Mouse (Mus musculus) erythroblast, adult 5-6 weeks (primary cell): ENCODE results near the gene Crygb. TPM values are rescaled to one million over a fixed set of nuclear protein-coding genes. Genes with fewer than 3 reads are reported as not detected.

ENCODE experiments used
- total RNA-seq, 2 experiments: library from RNA; stranded (forward) in 1 of 2; stranded (reverse) in 1 of 2; fragments of 150-400 nt in 1 of 2; fragments of 200-764, 138-1000 nt in 1 of 2; gene quantifications; 2 replicates each; pipeline versions ENCODE4 v1.2.3 to v1.2.4; 2015 to 2017; ENCODE audit warnings: low replicate concordance in 2 of 2

Crygb gene
- total RNA-seq, 2 experiments from 2014 or later = not detected

Other genes starting within 250 kb of the Crygb start
- 6.5 and 7.5 TPM in 2 replicates for gene Plekhm3, start 125.5 kb downstream of the Crygb start, total RNA-seq (2015; ENCODE audit: low replicate concordance)
- gene Plekhm3, start 125.5 kb downstream of the Crygb start, total RNA-seq (2017; ENCODE audit: low replicate concordance) = 3.7 and 7.4 TPM in 2 replicates
- not detected in 2 replicates for gene Akr1cl, start 49.5 kb downstream of the Crygb start, total RNA-seq (2015; ENCODE audit: low replicate concordance)
- not detected in 2 replicates for gene Akr1cl, start 49.5 kb downstream of the Crygb start, total RNA-seq (2017; ENCODE audit: low replicate concordance)
- not detected in 2 replicates for gene Cryge, start 31.1 kb downstream of the Crygb start, total RNA-seq (2015; ENCODE audit: low replicate concordance)
- gene Cryge, start 31.1 kb downstream of the Crygb start, total RNA-seq (2017; ENCODE audit: low replicate concordance) = not detected in 2 replicates
- gene Crygd, start 18.8 kb downstream of the Crygb start, total RNA-seq (2015; ENCODE audit: low replicate concordance) = not detected in 2 replicates
- gene Crygd, start 18.8 kb downstream of the Crygb start, total RNA-seq (2017; ENCODE audit: low replicate concordance) = not detected in 2 replicates
- gene Crygc, start 8.6 kb downstream of the Crygb start, total RNA-seq (2015; ENCODE audit: low replicate concordance) = not detected in 2 replicates
- not detected in 2 replicates for gene Crygc, start 8.6 kb downstream of the Crygb start, total RNA-seq (2017; ENCODE audit: low replicate concordance)
- gene Cryga, start 21.1 kb upstream of the Crygb start, total RNA-seq (2015; ENCODE audit: low replicate concordance) = not detected in 2 replicates
- gene Cryga, start 21.1 kb upstream of the Crygb start, total RNA-seq (2017; ENCODE audit: low replicate concordance) = not detected in 2 replicates
- gene Gm28845, start 37.3 kb upstream of the Crygb start, total RNA-seq (2015; ENCODE audit: low replicate concordance) = not detected in 2 replicates
- gene Gm28845, start 37.3 kb upstream of the Crygb start, total RNA-seq (2017; ENCODE audit: low replicate concordance) = 1.3 TPM in 1 of 2 replicates, not detected in the other
- 1.7 TPM in 1 of 2 replicates, not detected in the other for gene D630023F18Rik, start 40.9 kb upstream of the Crygb start, total RNA-seq (2015; ENCODE audit: low replicate concordance)
- not detected in 2 replicates for gene D630023F18Rik, start 40.9 kb upstream of the Crygb start, total RNA-seq (2017; ENCODE audit: low replicate concordance)
- gene Idh1, start 104.2 kb upstream of the Crygb start, total RNA-seq (2015; ENCODE audit: low replicate concordance) = 22.4 and 30.6 TPM in 2 replicates
- gene Idh1, start 104.2 kb upstream of the Crygb start, total RNA-seq (2017; ENCODE audit: low replicate concordance) = 37.5 and 40.2 TPM in 2 replicates
- 9.4 and 12.5 TPM in 2 replicates for gene Pikfyve, start 104.4 kb upstream of the Crygb start, total RNA-seq (2015; ENCODE audit: low replicate concordance)
- 11.0 and 14.8 TPM in 2 replicates for gene Pikfyve, start 104.4 kb upstream of the Crygb start, total RNA-seq (2017; ENCODE audit: low replicate concordance)
- gene Pth2r, start 199.8 kb upstream of the Crygb start, total RNA-seq (2015; ENCODE audit: low replicate concordance) = not detected in 2 replicates
- gene Pth2r, start 199.8 kb upstream of the Crygb start, total RNA-seq (2017; ENCODE audit: low replicate concordance) = not detected in 2 replicates